Mouse (Mus musculus) small intestine, adult 2 months (tissue): ENCODE data around the gene Olfr1510. TPM values are rescaled to one million over a fixed set of nuclear protein-coding genes. Genes with fewer than 3 reads are reported as not detected.

ENCODE experiments used
- H3K27ac ChIP-seq: fragments of 200-500 bp; 2 replicates; pipeline ENCODE4 v1.5.1; 2012; ENCODE audit warnings: low read depth, low read length, control low read depth, inconsistent platforms; ENCODE audit not compliant: insufficient read depth
- H3K27me3 ChIP-seq: fragments of 200-500 bp; 2 replicates; pipeline ENCODE4 v1.6.1; 2012; ENCODE audit warnings: mild to moderate bottlenecking, moderate library complexity, low read length, inconsistent platforms; ENCODE audit not compliant: control insufficient read depth, insufficient read depth
- H3K36me3 ChIP-seq: fragments of 200-500 bp; 2 replicates; pipeline ENCODE4 v1.6.1; 2012; ENCODE audit warnings: mild to moderate bottlenecking, low read length, control low read depth, inconsistent platforms; ENCODE audit not compliant: control insufficient read depth, insufficient read depth
- H3K4me1 ChIP-seq: fragments of 200-500 bp; 2 replicates; pipeline ENCODE4 v1.6.1; 2012; ENCODE audit warnings: low read length, inconsistent platforms, mixed read lengths; ENCODE audit not compliant: control insufficient read depth, insufficient read depth, insufficient read length
- H3K4me3 ChIP-seq: fragments of 200-500 bp; 2 replicates; pipeline ENCODE4 v1.5.1; 2012; ENCODE audit warnings: low read depth, mild to moderate bottlenecking, control low read depth, inconsistent platforms, low read length, moderate library complexity
- CTCF ChIP-seq: fragments of 200-500 bp; IDR thresholded peaks from 2 replicates; pipeline ENCODE4 v1.5.1; 2012; ENCODE audit warnings: low read depth, mild to moderate bottlenecking, control low read depth, inconsistent platforms, low read length, moderate library complexity, mixed read lengths; ENCODE audit not compliant: insufficient replicate concordance, insufficient read length; ENCODE audit errors: extremely low read depth
- POLR2A ChIP-seq: fragments of 200-500 bp; IDR thresholded peaks from 2 replicates; pipeline ENCODE4 v1.6.1; 2012; ENCODE audit warnings: low read depth, mild to moderate bottlenecking, control low read depth, inconsistent platforms, low read length, moderate library complexity
- WGBS: fragments of 180-500 bp; shearing (Covaris S2); methylation state at CpG from one replicate; pipeline ENCODE4 v1.1.7; 2018; 5-methylcytosine and 5-hydroxymethylcytosine counted together
- polyA plus RNA-seq: library from polyadenylated mRNA; depleted of rRNA; stranded (reverse); fragments of >200 nt; gene quantifications from 2 replicates; pipeline ENCODE4 v1.2.3, GENCODE M21; 2012; rRNA removed

Olfr1510 gene
- polyA plus RNA-seq, 1 experiment = not detected

DNA sequence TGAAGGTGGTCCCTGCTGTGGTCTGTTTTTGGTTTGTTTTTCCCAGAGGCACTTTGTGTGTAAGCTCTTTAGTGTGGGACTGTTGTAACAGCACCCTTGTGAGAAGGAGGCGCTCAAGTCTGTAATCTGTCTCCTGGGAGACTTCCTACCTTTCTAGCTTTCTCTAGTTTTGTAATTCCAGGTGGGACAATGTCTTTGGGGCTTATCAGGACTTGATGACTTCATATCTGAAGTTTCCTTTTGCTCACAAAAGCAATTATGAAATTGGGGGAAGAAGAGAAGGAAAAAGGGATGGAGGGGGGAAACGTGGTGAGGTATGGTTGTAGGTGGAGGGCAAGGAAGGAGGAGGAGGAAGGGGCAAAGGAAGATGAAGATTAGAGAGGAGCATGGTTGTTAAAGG is 35.1 kb downstream of the Olfr1510 start, which contains the start of gene Olfr1512:
Gene Olfr1512 (minus strand): TSS at position 101 of the 400 bp plus-strand sequence.
- TF ChIP-seq CTCF = no peak
- Histone ChIP-seq H3K27ac (no peak within 1 kb of the TSS), H3K4me3 (no peak within 1 kb of the TSS), H3K27me3 (no peaks in the 10 kb centered on the region), H3K36me3 (no peaks in the 10 kb centered on the region), H3K4me1 (no peaks in the 10 kb centered on the region)
- 69% methylated on average over 2 of the region's 2 CpGs for WGBS

DNA sequence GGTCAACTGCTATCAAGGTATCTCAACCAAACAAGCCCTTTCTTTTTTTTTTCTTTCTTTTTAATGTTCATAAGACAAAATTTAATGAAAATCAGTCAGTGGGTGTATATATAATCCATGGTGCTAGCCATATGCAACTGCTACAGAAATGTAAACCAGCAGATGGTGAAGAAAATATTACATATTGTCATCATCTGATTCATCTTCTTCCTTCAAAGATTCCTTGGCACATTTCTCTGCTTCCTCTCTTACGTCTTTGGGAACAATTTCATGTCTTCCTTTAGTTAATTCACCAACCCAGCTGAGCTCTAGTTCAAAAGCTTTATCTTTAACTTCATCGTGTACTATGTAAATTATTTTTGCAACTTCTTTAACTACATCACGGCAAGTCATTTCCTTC is 45.4 kb downstream of the Olfr1510 start:
- H3K27me3 ChIP-seq = no peaks in the 10 kb centered on the region
- H3K4me1 ChIP-seq = no peaks in the 10 kb centered on the region
- no peak for TF ChIP-seq POLR2A
- no peak for TF ChIP-seq CTCF
- H3K27ac ChIP-seq = no peak overlapping the region
- no peaks in the 10 kb centered on the region for H3K36me3 ChIP-seq
- 84% methylated on average over 3 of the region's 3 CpGs for WGBS
- no peak overlapping the region for H3K4me3 ChIP-seq

Other genes with a start within 250 kb of the Olfr1510 start
- gene Supt16, start 217.0 kb downstream of the Olfr1510 start, polyA plus RNA-seq = 1.7 and 4.0 TPM in 2 replicates
- gene Chd8, start 156.6 kb downstream of the Olfr1510 start, polyA plus RNA-seq = 10.5 and 19.6 TPM in 2 replicates
- gene Tox4, start 135.2 kb downstream of the Olfr1510 start, polyA plus RNA-seq = 11.7 and 26.0 TPM in 2 replicates
- 1.1 and 2.1 TPM in 2 replicates for gene Rab2b, start 134.8 kb downstream of the Olfr1510 start, polyA plus RNA-seq
- 5.7 and 8.2 TPM in 2 replicates for gene Mettl3, start 109.2 kb downstream of the Olfr1510 start, polyA plus RNA-seq
- gene Sall2, start 85.6 kb downstream of the Olfr1510 start, polyA plus RNA-seq = 0.83 and 1.4 TPM in 2 replicates
- not detected in 2 replicates for gene Olfr1513, start 58.0 kb downstream of the Olfr1510 start, polyA plus RNA-seq
- not detected in 2 replicates for gene Olfr1512, start 35.2 kb downstream of the Olfr1510 start, polyA plus RNA-seq
- not detected in 2 replicates for gene Olfr1511, start 17.0 kb downstream of the Olfr1510 start, polyA plus RNA-seq
- gene Olfr1509, start 28.6 kb upstream of the Olfr1510 start, polyA plus RNA-seq = not detected in 2 replicates
- not detected in 2 replicates for gene Olfr1508, start 53.1 kb upstream of the Olfr1510 start, polyA plus RNA-seq
- gene Olfr1507, start 81.4 kb upstream of the Olfr1510 start, polyA plus RNA-seq = not detected in 2 replicates